ENCODE assay signal across 8 mouse cellular contexts in the genomic region with DNA sequence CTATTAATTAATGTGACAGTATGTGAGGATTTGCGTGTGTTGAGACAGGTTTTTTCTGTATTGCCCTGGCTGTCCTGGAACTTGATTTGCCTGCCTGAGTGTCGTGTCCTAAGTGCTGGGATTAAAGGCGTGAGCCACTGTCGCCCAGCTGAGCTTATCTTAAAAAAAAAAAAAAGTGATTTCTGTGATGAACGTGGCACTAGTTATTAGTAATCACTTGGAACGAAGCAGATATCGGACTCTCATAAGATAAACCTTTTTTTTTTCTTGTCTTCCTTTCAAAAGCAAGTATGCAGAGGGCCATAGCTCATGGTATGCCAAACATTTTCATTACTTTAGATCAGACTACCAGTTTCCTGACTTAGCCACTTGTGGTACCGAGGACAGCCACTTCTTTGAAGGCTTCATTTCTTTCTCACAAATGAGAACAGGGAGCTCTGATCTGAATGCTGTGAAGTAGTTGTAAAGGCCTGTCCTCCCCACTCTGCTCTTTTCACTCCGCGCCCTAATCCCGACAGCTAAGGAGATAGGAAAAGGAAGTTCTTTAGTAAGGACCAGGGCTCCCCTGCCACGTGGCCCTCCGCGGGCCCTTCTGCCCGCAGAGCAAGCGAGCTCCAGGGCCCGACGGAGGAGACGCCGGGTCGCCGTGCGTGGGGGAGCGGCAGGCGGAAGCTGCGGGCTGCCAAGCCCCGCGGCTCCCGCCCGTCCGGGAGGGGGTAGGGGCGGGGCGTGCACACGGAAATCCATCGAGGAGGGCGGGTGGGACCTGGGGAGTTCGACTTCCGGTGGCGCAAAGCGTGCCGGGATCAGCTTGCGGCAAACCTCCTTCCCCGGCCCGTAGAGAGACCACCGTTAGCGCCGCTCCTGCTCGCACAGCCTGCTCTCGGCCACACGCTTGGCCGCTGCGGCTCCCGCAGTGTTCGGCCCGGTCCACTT. TPM values are rescaled to one million over a fixed set of nuclear protein-coding genes. Genes with fewer than 3 reads are reported as not detected.
A peak's percentile ranks its signal among the peaks of the same experiment; 100 is the strongest.
DNase-seq lines count a peak whose midpoint lies in the region; ATAC-seq and TF ChIP-seq lines count a peak whose summit lies in the region.

Dr1 (plus strand) TSS at position 771 of the 936 bp plus-strand sequence.

- H3K9me3 ChIP-seq in G1E (replicated peaks): no peaks in the 10 kb centered on the region
- H3K9me3 ChIP-seq in forebrain, embryonic 15.5 days: no peaks in the 10 kb centered on the region
- H3K9me3 ChIP-seq in lung, embryonic 15.5 days: no peaks in the 10 kb centered on the region

- peak within 1 kb of the TSS; percentile 99 for H3K4me3 ChIP-seq in G1E (ENCODE audit: low read depth, low read length)
- H3K4me3 ChIP-seq in forebrain, embryonic 15.5 days: peak within 1 kb of the TSS; percentile 91
- peak within 1 kb of the TSS; percentile 99 for H3K4me3 ChIP-seq in layer of hippocampus, adult 2 months
- peak within 1 kb of the TSS; percentile 90 for H3K4me3 ChIP-seq in lung, embryonic 15.5 days

- H3K9ac ChIP-seq in forebrain, embryonic 15.5 days (replicated peaks): peak within 1 kb of the TSS; percentile 90
- H3K9ac ChIP-seq in lung, embryonic 15.5 days: peak within 1 kb of the TSS; percentile 95

- WGBS in forebrain, embryonic 15.5 days: 3% methylated on average over 55 of the region's 55 CpGs
- 2% methylated on average over 55 of the region's 55 CpGs for WGBS in lung, embryonic 15.5 days

- peak within 1 kb of the TSS; percentile 95 for H3K27ac ChIP-seq in forebrain, embryonic 15.5 days (replicated peaks)
- H3K27ac ChIP-seq in layer of hippocampus, adult 2 months: peak within 1 kb of the TSS; percentile 92
- peak within 1 kb of the TSS; percentile 95 for H3K27ac ChIP-seq in lung, embryonic 15.5 days

- ATAC-seq in G1E (ENCODE audit: extremely low read depth, insufficient number of reproducible peaks, low FRiP score, poor library complexity, severe bottlenecking): peak; percentile 55
- ATAC-seq in forebrain, embryonic 15.5 days (replicated peaks): peak; percentile 99
- ATAC-seq in lung, embryonic 15.5 days (ENCODE audit: borderline replicate concordance, extremely low read depth, low FRiP score, low TSS enrichment): peak; percentile 97

- intact Hi-C loops in heart, postnatal 25 days (cut with DNase I): loop anchor here (2.0 to 10.0 kb wide), 4 partner anchors 44 to 204 kb away; partner anchors contain the start of genes Ccdc18, Mtf2, Pcgf3 and Pigg

- peaks cover 35% of the 10 kb centered on the region for H3K4me1 ChIP-seq in G1E (ENCODE audit: insufficient read depth, low read depth, low read length)
- peaks cover 41% of the 10 kb centered on the region for H3K4me1 ChIP-seq in forebrain, embryonic 15.5 days
- H3K4me1 ChIP-seq in lung, embryonic 15.5 days: peaks cover 16% of the 10 kb centered on the region

- TF ChIP-seq CTCF in G1E (IDR thresholded peaks at IDR 0.05; ENCODE audit: low read depth, low read length): no peak
- no peak for TF ChIP-seq CTCF in layer of hippocampus, adult 2 months (conservative IDR thresholded peaks at IDR 0.05)

- peak; percentile 89 for DNase-seq in G1E (ENCODE audit: low spot score)
- DNase-seq in cerebellum, adult 11-12 months: peak; percentile 87
- peak; percentile 77 for DNase-seq in heart, postnatal 25 days (ENCODE audit: low spot score)
- DNase-seq in layer of hippocampus, adult 2 months (ENCODE audit: low spot score in 2 of 2): peak; percentile 85 to 86
- peak; percentile 72 for DNase-seq in ovary, postnatal 10 days (ENCODE audit: low spot score)
- peak; percentile 93 for DNase-seq in thymus, postnatal 14 days

- H3K4me2 ChIP-seq in forebrain, embryonic 15.5 days (replicated peaks): peak within 1 kb of the TSS; percentile 88
- peak within 1 kb of the TSS; percentile 76 for H3K4me2 ChIP-seq in lung, embryonic 15.5 days

- H3K36me3 ChIP-seq in G1E (replicated peaks): peaks cover 9% of the 10 kb centered on the region
- no peaks in the 10 kb centered on the region for H3K36me3 ChIP-seq in forebrain, embryonic 15.5 days
- H3K36me3 ChIP-seq in lung, embryonic 15.5 days: 0 out of 2 replicates have a peak, but pooled peaks cover 5% of the 10 kb centered on the region

- no peaks in the 10 kb centered on the region for H3K27me3 ChIP-seq in G1E (ENCODE audit: insufficient read depth, low read length)
- H3K27me3 ChIP-seq in forebrain, embryonic 15.5 days: no peaks in the 10 kb centered on the region
- no peaks in the 10 kb centered on the region for H3K27me3 ChIP-seq in lung, embryonic 15.5 days

RNA-seq across cellular contexts. Expression of gene Dr1, which starts in this region (rescaled TPM):
- total RNA-seq in G1E (2014; fragmentation: Nextera tagmentation) (87.7 and 91.5 TPM in 2 replicates), G1E (2017) (59.1 and 66.4 TPM in 2 replicates)
- polyA plus RNA-seq in G1E (2012): 29.9 and 42.5 TPM in 2 replicates
- polyA plus RNA-seq in forebrain, embryonic 15.5 days (2015; fragmentation: Nextera tagmentation; extraction: Ambion mirVana): 45.3 and 47.1 TPM in 2 replicates
- total RNA-seq in heart, postnatal 25 days (2021): 10 to 100 TPM; 19.2 to 22.4 TPM
- 10 to 100 TPM; 40.2 to 42.8 TPM for total RNA-seq in layer of hippocampus, adult 2 months (2021)
- 42.7 and 44.7 TPM in 2 replicates for polyA plus RNA-seq in lung, embryonic 15.5 days (2015; fragmentation: Nextera tagmentation; extraction: Ambion mirVana)

Comparison
In these comparisons a context has a peak if more than half of its experiments do, and no peak if none do; other contexts are left out.
1. Peak in every context shown above with its lines: DNase-seq, ATAC-seq, H3K4me3 ChIP-seq and H3K27ac ChIP-seq.